Comparison of ENCODE assay signal across 17 mouse cellular contexts in genomic region chr8:110888860-110889259, GRCm38 (mm10). TPM values are rescaled to one million over a fixed set of nuclear protein-coding genes. Genes with fewer than 3 reads are reported as not detected.
DNase-seq lines count a peak whose midpoint lies in the region; ATAC-seq and TF ChIP-seq lines count a peak whose summit lies in the region.
"Had no signal": no experiment of that assay in that cellular context is flagged by ENCODE, and none has a peak within 500 bp of the region (broad histone marks: within the 10 kb centered on the region; RNA-seq: fewer than 3 reads in every experiment).

No protein-coding gene starts in this region.

- DNase-seq in cerebellum, adult 8-10 months, result peak; percentile 79
- peak; percentile 81 for DNase-seq in gastrocnemius, adult 2 months
- DNase-seq in spleen, postnatal 4 days (ENCODE audit: low spot score in 2 of 2), result no peak
- DNase-seq in spleen, postnatal 36 days (ENCODE audit: low spot score in 2 of 2), result no peak
- DNase-seq: heart, adult 18-20 months; heart, postnatal 4 days; kidney, adult 11 months; kidney, postnatal 10 days; liver, embryonic 13.5 days; spleen, adult 18-20 months; thymus, postnatal 25 days had no signal

- intact Hi-C loops in gastrocnemius, adult 2 months (cut with DNase I), result no loop called here

- H3K9me3 ChIP-seq in E14TG2a.4 (ENCODE audit: low read length) (no peaks in the 10 kb centered on the region), ES-Bruce4 (replicated peaks; ENCODE audit: control insufficient read depth, insufficient read depth, low read length, poor library complexity, severe bottlenecking) (no peaks in the 10 kb centered on the region)
- H3K9me3 ChIP-seq: liver, embryonic 13.5 days; lung, embryonic 15.5 days had no signal

- H3K36me3 ChIP-seq in E14TG2a.4 (ENCODE audit: insufficient read depth, low read length) (peaks cover 42% of the 10 kb centered on the region), ES-Bruce4 (ENCODE audit: control insufficient read depth, insufficient read depth, low read length, poor library complexity, severe bottlenecking) (no peaks in the 10 kb centered on the region)

- ATAC-seq in megakaryocyte progenitor cell, adult 5-6 weeks (replicated peaks; ENCODE audit: poor library complexity), result no peak
- ATAC-seq: CD4-positive, CD25-positive, alpha-beta regulatory T cell, adult 4 months; hindbrain, postnatal 0 days had no signal

- TF ChIP-seq CTCF in E14TG2a.4 (conservative IDR thresholded peaks at IDR 0.05; ENCODE audit: low read length), result no peak
- no peak for TF ChIP-seq CTCF in ES-Bruce4 (IDR thresholded peaks at IDR 0.05; ENCODE audit: low read depth, low read length)
- TF ChIP-seq CTCF in gastrocnemius, adult 2 months (IDR thresholded peaks at IDR 0.05), result peak; percentile 8; the same call in 1 of the 2 replicates

- TF ChIP-seq POLR2A in ES-Bruce4 (IDR thresholded peaks at IDR 0.05; ENCODE audit: insufficient read depth, low read length), result no peak

- H3K27me3 ChIP-seq in E14TG2a.4 (ENCODE audit: insufficient read depth, low read length) (0 out of 2 replicates have a peak, but pooled peaks cover 5% of the 10 kb centered on the region), ES-Bruce4 (ENCODE audit: control insufficient read depth, insufficient read depth, low read length, poor library complexity, severe bottlenecking) (no peaks in the 10 kb centered on the region)
- H3K27me3 ChIP-seq: liver, embryonic 13.5 days; lung, embryonic 15.5 days had no signal

- H3K4me3 ChIP-seq in E14TG2a.4 (replicated peaks; ENCODE audit: low read length) (peak overlapping the region; percentile 72), ES-Bruce4 (ENCODE audit: low read depth, low read length) (peak overlapping the region; percentile 15)
- H3K4me3 ChIP-seq in gastrocnemius, adult 2 months, result no peak overlapping the region
- H3K4me3 ChIP-seq: liver, embryonic 13.5 days; lung, embryonic 15.5 days had no signal

- 0 out of 2 replicates have a peak overlapping the region, but pooled peaks have one; percentile 13 for H3K9ac ChIP-seq in ES-Bruce4 (ENCODE audit: low read depth, poor library complexity, severe bottlenecking)
- H3K9ac ChIP-seq: liver, embryonic 13.5 days; lung, embryonic 15.5 days had no signal

- TF ChIP-seq EP300 in ES-Bruce4 (IDR thresholded peaks at IDR 0.05; ENCODE audit: insufficient read depth, low read depth, low read length), result no peak

- H3K4me1 ChIP-seq in E14TG2a.4 (replicated peaks; ENCODE audit: low read depth, low read length), result peaks cover 45% of the 10 kb centered on the region
- no peaks in the 10 kb centered on the region for H3K4me1 ChIP-seq in ES-Bruce4 (ENCODE audit: control insufficient read depth, insufficient read depth, low read length)
- H3K4me1 ChIP-seq: liver, embryonic 13.5 days; lung, embryonic 15.5 days had no signal

- H3K27ac ChIP-seq in ES-Bruce4 (ENCODE audit: insufficient read depth, low read length), result no peak overlapping the region
- peak overlapping the region; percentile 46 for H3K27ac ChIP-seq in gastrocnemius, adult 2 months
- H3K27ac ChIP-seq: hindbrain, postnatal 0 days; liver, embryonic 13.5 days; lung, embryonic 15.5 days had no signal

RNA-seq across cellular contexts. Expression of gene Fuk, which starts 13.4 kb away (rescaled TPM):
- 14.8 and 16.7 TPM in 2 replicates for polyA plus RNA-seq in ES-Bruce4 (2011; ENCODE audit: insufficient read depth, insufficient read length, low read depth, missing spikeins)
- 1 to 10 TPM; 4.4 TPM for total RNA-seq in gastrocnemius, adult 2 months (2021)
- 2.6 and 3.0 TPM in 2 replicates for total RNA-seq in megakaryocyte progenitor cell, adult 5-6 weeks (2015)
- total RNA-seq in megakaryocyte progenitor cell, adult 5-6 weeks (2017), result 3.0 and 6.0 TPM in 2 replicates

RNA-seq across cellular contexts. Expression of gene St3gal2, which starts 30.9 kb away (rescaled TPM):
- 7.1 and 8.6 TPM in 2 replicates for polyA plus RNA-seq in ES-Bruce4 (2011; ENCODE audit: insufficient read depth, insufficient read length, low read depth, missing spikeins)
- 10 to 100 TPM; 46.4 to 51.0 TPM for total RNA-seq in gastrocnemius, adult 2 months (2021)
- total RNA-seq in megakaryocyte progenitor cell, adult 5-6 weeks (2015), result 5.8 and 6.5 TPM in 2 replicates
- 4.3 and 6.9 TPM in 2 replicates for total RNA-seq in megakaryocyte progenitor cell, adult 5-6 weeks (2017)

RNA-seq across cellular contexts. Expression of gene Sf3b3, which starts 42.3 kb away (rescaled TPM):
- 203 and 206 TPM in 2 replicates for polyA plus RNA-seq in ES-Bruce4 (2011; ENCODE audit: insufficient read depth, insufficient read length, low read depth, missing spikeins)
- 10 to 100 TPM; 16.9 to 19.7 TPM for total RNA-seq in gastrocnemius, adult 2 months (2021)
- total RNA-seq in megakaryocyte progenitor cell, adult 5-6 weeks (2015), result 123 and 140 TPM in 2 replicates
- 162 and 197 TPM in 2 replicates for total RNA-seq in megakaryocyte progenitor cell, adult 5-6 weeks (2017)

RNA-seq across cellular contexts. Expression of gene Cog4, which starts 42.5 kb away (rescaled TPM):
- 48.2 and 50.7 TPM in 2 replicates for polyA plus RNA-seq in ES-Bruce4 (2011; ENCODE audit: insufficient read depth, insufficient read length, low read depth, missing spikeins)
- total RNA-seq in gastrocnemius, adult 2 months (2021), result 10 to 100 TPM; 60.3 to 64.2 TPM
- 10.7 and 11.2 TPM in 2 replicates for total RNA-seq in megakaryocyte progenitor cell, adult 5-6 weeks (2015)
- total RNA-seq in megakaryocyte progenitor cell, adult 5-6 weeks (2017), result 27.7 and 30.7 TPM in 2 replicates

Comparison
In these comparisons a context has a peak if more than half of its experiments do, and no peak if none do; other contexts are left out.
1. DNase-seq: peak in cerebellum, adult 8-10 months (single experiment) and gastrocnemius, adult 2 months (single experiment); none in spleen, postnatal 4 days (0 of 2) and spleen, postnatal 36 days (0 of 2).
2. RNA of gene St3gal2, which starts 30.9 kb away (total RNA-seq): 46.4 to 51.0 TPM in gastrocnemius, adult 2 months; 4.3 to 6.9 TPM in megakaryocyte progenitor cell, adult 5-6 weeks; every median in the first group is over 4 times any median in the second.
3. RNA of gene Sf3b3, which starts 42.3 kb away (total RNA-seq): 123 to 197 TPM in megakaryocyte progenitor cell, adult 5-6 weeks; 16.9 to 19.7 TPM in gastrocnemius, adult 2 months; every median in the first group is over 4 times any median in the second.